Mouse (Mus musculus) heart, postnatal 25 days (tissue): ENCODE results near the gene Slc7a6. TPM values are rescaled to one million over a fixed set of nuclear protein-coding genes. Genes with fewer than 3 reads are reported as not detected.

Experiments used
- DNase-seq: peaks from one replicate; pipeline ENCODE4 v3.0.0; 2022; ENCODE audit warnings: low spot score
- intact Hi-C: fragments of 180-260 bp; cut with DNase I; formaldehyde crosslinking; loops from one replicate; pipeline ENCODE4 v1.15.1; 2025
- total RNA-seq, 2 experiments: library from RNA; stranded (reverse); gene quantifications; 2 replicates each; pipeline ENCODE4 v1.2.3; 2021

Slc7a6 gene
- 10 to 100 TPM; 12.0 to 12.2 TPM for total RNA-seq

DNA sequence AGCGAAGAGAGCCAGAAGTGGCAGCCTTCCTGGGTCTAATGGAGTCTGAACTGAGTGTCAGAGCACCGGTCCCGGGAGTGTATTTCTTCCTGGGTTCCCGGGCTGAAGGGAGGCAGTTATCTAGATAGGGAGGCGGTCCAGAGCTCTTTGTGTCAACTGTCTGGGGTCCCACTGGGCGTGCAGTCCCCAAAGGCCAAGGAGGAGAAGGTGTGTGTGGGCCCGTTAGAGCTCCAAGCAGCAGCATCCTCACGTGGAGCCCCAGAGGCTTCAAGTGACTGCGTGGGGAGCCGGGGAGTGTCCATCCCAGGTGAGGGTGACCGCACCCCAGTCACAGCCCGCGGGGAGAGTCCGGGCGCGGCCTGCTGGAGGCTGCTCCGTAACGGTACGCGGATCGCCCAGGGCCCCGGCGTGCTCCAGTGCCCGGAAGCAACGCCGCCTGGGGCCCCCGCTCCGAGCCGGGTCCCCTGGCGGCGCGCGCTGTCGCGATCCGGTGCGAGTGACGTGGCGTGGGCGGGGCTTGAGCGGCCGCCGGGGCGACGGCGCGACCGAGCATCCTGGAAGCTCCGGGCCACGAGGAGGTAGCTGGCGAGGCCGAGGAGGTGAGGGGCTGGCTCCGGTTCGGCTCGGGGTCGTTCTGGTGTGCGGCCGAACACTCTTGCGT, at the start of gene Slc7a6:
Slc7a6 (plus strand) TSS at position 502 of the 661 bp plus-strand sequence.
- intact Hi-C loops: no loop called here
- peak; percentile 76 for DNase-seq

- intact Hi-C loops: no loop called here
- no peak for DNase-seq
Observed at GRCm38 (mm10) chr8:106123443-106123842, 45.2 kb upstream of the Slc7a6 start.

GRCm38 (mm10) chr8:106126055-106126454, 42.6 kb upstream of the Slc7a6 start:
- intact Hi-C loops: no loop called here
- no peak for DNase-seq

- DNase-seq: no peak
- intact Hi-C loops: no loop called here
Observed at GRCm38 (mm10) chr8:106127054-106127453, 41.6 kb upstream of the Slc7a6 start.

DNA sequence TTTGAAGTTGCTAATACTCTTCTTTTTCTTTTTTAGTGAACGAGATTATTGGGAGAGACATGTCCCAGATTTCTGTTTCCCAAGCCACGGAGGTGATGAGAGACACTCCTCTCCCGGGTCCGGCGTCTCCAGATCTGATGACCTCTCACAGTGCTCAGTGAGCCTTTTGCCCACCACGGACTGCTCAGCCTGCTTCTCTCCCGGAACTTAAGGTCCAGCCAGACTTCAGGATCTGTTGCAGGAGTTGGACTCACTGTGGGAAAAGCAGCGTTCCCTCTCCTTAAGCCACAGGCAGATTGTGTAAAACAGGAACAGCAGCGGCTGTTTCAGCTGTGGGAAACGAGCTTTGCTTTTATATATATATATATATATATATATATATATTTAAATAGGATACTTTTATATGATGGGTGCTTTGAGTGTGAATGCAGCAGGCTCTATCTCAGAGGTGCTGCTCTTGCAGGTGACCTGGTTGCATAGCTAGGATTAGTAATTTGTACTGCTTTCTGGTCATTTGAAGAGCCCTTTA, 40.7 kb upstream of the Slc7a6 start:
- DNase-seq: no peak
- intact Hi-C loops: no loop called here

- no peak for DNase-seq
- intact Hi-C loops: no loop called here
Observed at GRCm38 (mm10) chr8:106129232-106129930, 39.3 kb upstream of the Slc7a6 start.

GRCm38 (mm10) chr8:106129997-106130396, 38.7 kb upstream of the Slc7a6 start:
- intact Hi-C loops: no loop called here

GRCm38 (mm10) chr8:106130505-106130904, 38.2 kb upstream of the Slc7a6 start:
- intact Hi-C loops: no loop called here
- no peak for DNase-seq

More at GRCm38 (mm10) chr8:106129997-106130396, 38.7 kb upstream of the Slc7a6 start:
- no peak for DNase-seq

GRCm38 (mm10) chr8:106131021-106131420, 37.6 kb upstream of the Slc7a6 start:
- DNase-seq: no peak
- intact Hi-C loops: no loop called here

- intact Hi-C loops: no loop called here
- DNase-seq: no peak
Observed at GRCm38 (mm10) chr8:106131488-106132222, 37.0 kb upstream of the Slc7a6 start.

- no peak for DNase-seq
- intact Hi-C loops: no loop called here
Observed at GRCm38 (mm10) chr8:106132356-106132755, 36.3 kb upstream of the Slc7a6 start.

DNA sequence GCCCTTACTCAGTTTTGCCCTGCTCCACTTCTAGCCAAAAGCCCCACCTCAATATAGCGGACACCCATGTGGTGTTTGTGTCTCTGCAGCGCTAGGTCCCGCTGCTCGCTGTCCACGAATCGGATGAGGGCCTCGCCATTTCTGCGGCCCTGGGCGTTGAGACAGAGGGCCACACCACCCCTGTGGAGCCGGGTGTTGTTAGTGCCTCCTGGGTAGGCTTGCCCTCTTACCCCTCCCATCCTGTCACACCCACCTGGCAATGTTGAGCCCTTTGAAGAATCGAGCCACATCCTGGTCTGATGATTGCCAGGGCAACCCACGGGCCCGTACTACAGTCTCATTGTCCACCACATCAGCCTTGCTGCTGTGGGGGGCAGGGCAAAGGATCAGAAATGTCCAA, 35.1 kb upstream of the Slc7a6 start:
- DNase-seq: no peak
- intact Hi-C loops: no loop called here

- intact Hi-C loops: no loop called here
- no peak for DNase-seq
Observed at GRCm38 (mm10) chr8:106133946-106134345, 34.7 kb upstream of the Slc7a6 start.

- DNase-seq: no peak
- intact Hi-C loops: no loop called here
Observed at GRCm38 (mm10) chr8:106134751-106135571, 33.7 kb upstream of the Slc7a6 start.

GRCm38 (mm10) chr8:106135672-106136071, 33.0 kb upstream of the Slc7a6 start:
- intact Hi-C loops: no loop called here

DNA sequence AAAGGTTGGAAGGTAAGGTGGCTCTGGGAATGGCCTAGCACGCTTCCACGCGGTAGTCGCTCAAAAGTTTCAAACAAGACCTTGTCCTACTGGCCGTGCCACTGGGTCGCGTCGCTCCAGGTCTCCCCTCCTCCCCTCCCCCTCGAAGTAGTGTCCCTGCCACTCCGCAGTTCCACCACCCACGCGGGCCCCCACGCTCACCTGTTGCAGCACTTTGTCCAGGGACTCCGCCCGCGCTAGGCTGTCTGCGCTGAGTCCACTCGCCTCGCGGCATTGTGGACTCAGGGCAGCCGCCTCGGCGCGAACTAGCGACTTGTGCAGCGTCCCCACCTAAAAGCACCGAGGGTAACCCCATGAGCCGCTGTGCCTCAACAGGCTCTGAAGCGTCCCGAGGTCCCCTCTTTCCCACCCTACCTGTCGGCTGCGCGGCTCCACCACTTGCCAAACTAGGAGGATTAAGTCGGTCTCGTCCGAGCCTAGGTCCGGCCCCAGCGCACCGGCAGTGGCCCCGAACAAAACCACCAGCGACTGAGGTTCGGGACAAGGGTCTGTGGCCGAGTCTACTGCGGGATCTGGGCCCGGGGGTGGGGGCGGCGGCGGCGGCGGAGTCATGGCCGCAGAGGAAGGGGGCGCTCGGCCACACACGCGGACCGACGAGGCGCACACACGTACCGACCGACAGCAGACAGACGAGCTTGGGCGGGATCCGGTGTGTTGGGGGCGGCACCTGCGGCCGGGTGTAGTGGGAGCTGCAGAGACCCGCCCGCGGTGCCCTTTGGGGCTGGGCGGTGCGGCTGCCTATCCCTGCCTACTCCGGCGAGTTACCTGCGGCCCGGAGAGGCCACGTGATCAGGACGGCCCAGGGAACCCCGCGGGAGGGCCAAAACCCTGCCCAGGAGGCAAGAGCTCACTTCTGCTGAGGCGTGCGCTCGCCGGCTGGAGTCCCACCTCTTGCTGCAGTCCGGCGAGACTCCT, 32.2 kb upstream of the Slc7a6 start, which contains the start of gene Esrp2:
Esrp2 (minus strand) TSS at position 819 of the 975 bp plus-strand sequence.
- intact Hi-C loops: no loop called here
- no peak for DNase-seq

More at GRCm38 (mm10) chr8:106135672-106136071, 33.0 kb upstream of the Slc7a6 start:
- no peak for DNase-seq

DNA sequence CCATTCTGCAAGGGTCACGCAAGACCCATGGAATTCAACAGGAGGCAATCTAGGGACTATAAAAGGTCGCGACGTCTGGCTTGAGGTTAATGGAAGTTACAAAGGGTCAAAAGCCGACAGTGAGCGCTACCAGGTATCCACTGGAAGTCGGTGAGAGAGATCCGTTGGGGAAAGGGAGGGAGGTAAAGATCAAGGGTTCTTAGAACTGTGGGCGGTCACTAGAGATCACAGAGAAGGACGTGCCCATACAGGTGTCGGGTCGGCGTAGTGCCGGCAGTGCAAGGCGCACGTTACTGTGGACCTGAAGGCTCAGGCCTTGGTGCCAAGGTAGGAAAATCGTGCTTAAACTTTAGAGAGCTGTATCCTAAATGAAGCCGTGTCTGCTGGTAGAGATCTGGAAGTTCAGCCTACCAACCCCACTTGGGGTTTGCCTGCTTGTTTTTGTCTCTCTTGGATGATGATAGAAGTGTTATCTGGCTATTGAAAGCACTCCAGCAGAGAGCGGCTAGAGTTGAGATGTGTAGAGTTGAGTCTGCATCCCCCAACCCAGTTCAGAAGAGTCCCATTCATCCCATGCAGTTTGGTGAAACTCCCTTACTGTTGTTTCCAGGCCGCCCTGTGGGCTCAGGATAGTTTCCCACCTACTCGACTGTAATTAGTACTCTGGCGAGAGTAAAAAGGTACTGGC, 31.3 kb upstream of the Slc7a6 start:
- intact Hi-C loops: no loop called here
- DNase-seq: no peak
